22 mouse cellular contexts compared by ENCODE assay signal in genomic region chr9:116222000-116222399, GRCm38 (mm10). TPM values are rescaled to one million over a fixed set of nuclear protein-coding genes. Genes with fewer than 3 reads are reported as not detected.
A peak's percentile ranks its signal among the peaks of the same experiment; 100 is the strongest.
DNase-seq lines count a peak whose midpoint lies in the region; ATAC-seq and TF ChIP-seq lines count a peak whose summit lies in the region.
"Had no signal": no experiment of that assay in that cellular context is flagged by ENCODE, and none has a peak within 500 bp of the region (broad histone marks: within the 10 kb centered on the region; RNA-seq: fewer than 3 reads in every experiment).

No protein-coding gene starts in this region.

- H3K4me2 ChIP-seq in heart, postnatal 0 days (ENCODE audit: low read depth, low read length) = no peak overlapping the region
- H3K4me2 ChIP-seq in kidney, postnatal 0 days (ENCODE audit: low read length) = no peak overlapping the region
- no peak overlapping the region for H3K4me2 ChIP-seq in limb, embryonic 14.5 days (replicated peaks; ENCODE audit: low read depth, low read length, severe bottlenecking)
- H3K4me2 ChIP-seq in hindbrain, embryonic 13.5 days = no peak overlapping the region
- H3K4me2 ChIP-seq in intestine, embryonic 16.5 days (ENCODE audit: low read depth, low read length) = no peak overlapping the region
- H3K4me2 ChIP-seq: embryonic facial prominence, embryonic 15.5 days; heart, embryonic 15.5 days; hindbrain, embryonic 14.5 days; liver, embryonic 11.5 days; lung, embryonic 14.5 days; midbrain, embryonic 15.5 days had no signal

- H3K36me3 ChIP-seq in heart, postnatal 0 days (replicated peaks; ENCODE audit: control insufficient read depth, insufficient read depth, low read length) = no peaks in the 10 kb centered on the region
- H3K36me3 ChIP-seq in kidney, postnatal 0 days (ENCODE audit: insufficient read depth, low read length) = no peaks in the 10 kb centered on the region
- H3K36me3 ChIP-seq in limb, embryonic 14.5 days (ENCODE audit: control insufficient read depth, insufficient read depth, low read length) = no peaks in the 10 kb centered on the region
- no peaks in the 10 kb centered on the region for H3K36me3 ChIP-seq in hindbrain, embryonic 13.5 days
- no peaks in the 10 kb centered on the region for H3K36me3 ChIP-seq in intestine, embryonic 16.5 days (ENCODE audit: control insufficient read depth, insufficient read depth, low read length)
- H3K36me3 ChIP-seq: embryonic facial prominence, embryonic 15.5 days; heart, embryonic 15.5 days; midbrain, embryonic 15.5 days had no signal

- no peak overlapping the region for H3K9ac ChIP-seq in heart, postnatal 0 days (replicated peaks; ENCODE audit: low read depth, low read length)
- H3K9ac ChIP-seq in kidney, postnatal 0 days (ENCODE audit: low read depth, low read length) = no peak overlapping the region
- no peak overlapping the region for H3K9ac ChIP-seq in limb, embryonic 14.5 days (ENCODE audit: low read depth, low read length, severe bottlenecking)
- no peak overlapping the region for H3K9ac ChIP-seq in hindbrain, embryonic 13.5 days
- no peak overlapping the region for H3K9ac ChIP-seq in intestine, embryonic 16.5 days (ENCODE audit: low read depth, low read length)
- H3K9ac ChIP-seq: embryonic facial prominence, embryonic 15.5 days; heart, embryonic 15.5 days; hindbrain, embryonic 14.5 days; lung, embryonic 14.5 days; midbrain, embryonic 15.5 days had no signal

- no peak for TF ChIP-seq CTCF in heart, postnatal 0 days (IDR thresholded peaks at IDR 0.05; ENCODE audit: low read depth)
- no peak for TF ChIP-seq CTCF in embryonic fibroblast, embryonic 13.5 days (IDR thresholded peaks at IDR 0.05; ENCODE audit: borderline replicate concordance, insufficient read depth, low read length)
- no peak for TF ChIP-seq CTCF in kidney, postnatal 0 days (IDR thresholded peaks at IDR 0.05; ENCODE audit: low read depth)

- no peaks in the 10 kb centered on the region for H3K9me3 ChIP-seq in heart, postnatal 0 days (replicated peaks; ENCODE audit: control insufficient read depth, low read length)
- no peaks in the 10 kb centered on the region for H3K9me3 ChIP-seq in kidney, postnatal 0 days (replicated peaks; ENCODE audit: low read length)
- H3K9me3 ChIP-seq in limb, embryonic 14.5 days (ENCODE audit: control insufficient read depth, low read length) = no peaks in the 10 kb centered on the region
- no peaks in the 10 kb centered on the region for H3K9me3 ChIP-seq in hindbrain, embryonic 13.5 days
- no peaks in the 10 kb centered on the region for H3K9me3 ChIP-seq in intestine, embryonic 16.5 days (ENCODE audit: control insufficient read depth, low read length)
- H3K9me3 ChIP-seq: embryonic facial prominence, embryonic 15.5 days; heart, embryonic 15.5 days; midbrain, embryonic 15.5 days had no signal

- TF ChIP-seq EP300 in heart, postnatal 0 days (IDR thresholded peaks at IDR 0.05; ENCODE audit: low read depth) = no peak

- no peak overlapping the region for H3K4me3 ChIP-seq in heart, postnatal 0 days (ENCODE audit: low read depth, low read length)
- H3K4me3 ChIP-seq in embryonic fibroblast, embryonic 13.5 days (ENCODE audit: insufficient read depth, low read length) = no peak overlapping the region
- no peak overlapping the region for H3K4me3 ChIP-seq in kidney, postnatal 0 days (replicated peaks; ENCODE audit: low read depth, low read length)
- no peak overlapping the region for H3K4me3 ChIP-seq in limb, embryonic 14.5 days (replicated peaks; ENCODE audit: low read length)
- no peak overlapping the region for H3K4me3 ChIP-seq in hindbrain, embryonic 13.5 days
- H3K4me3 ChIP-seq in intestine, embryonic 16.5 days (ENCODE audit: low read length) = no peak overlapping the region
- H3K4me3 ChIP-seq: embryonic facial prominence, embryonic 15.5 days; heart, embryonic 15.5 days; midbrain, embryonic 15.5 days had no signal

- ATAC-seq in heart, postnatal 0 days (ENCODE audit: insufficient read depth, low read depth) = peak; percentile 68; the same call in 1 of the 2 replicates
- peak; percentile 87 for ATAC-seq in kidney, postnatal 0 days (replicated peaks; ENCODE audit: low FRiP score, low read depth)
- ATAC-seq in limb, embryonic 14.5 days (ENCODE audit: low FRiP score, low read depth) = peak; percentile 25; the same call in 1 of the 2 replicates
- no peak for ATAC-seq in hindbrain, embryonic 13.5 days (ENCODE audit: low FRiP score)
- no peak for ATAC-seq in intestine, embryonic 16.5 days
- ATAC-seq: activated CD4-positive, CD25-positive, alpha-beta regulatory T cell, adult 4 months; forebrain, embryonic 14.5 days; midbrain, embryonic 15.5 days had no signal

- no peak for TF ChIP-seq POLR2A in embryonic fibroblast, embryonic 13.5 days (IDR thresholded peaks at IDR 0.05; ENCODE audit: low read depth, low read length)
- TF ChIP-seq POLR2A in limb, embryonic 14.5 days (IDR thresholded peaks at IDR 0.05; ENCODE audit: borderline replicate concordance, extremely low read depth, insufficient read depth, insufficient read length) = no peak

- DNase-seq in heart, postnatal 0 days (ENCODE audit: low spot score) = no peak
- DNase-seq in heart, adult 8-10 months (ENCODE audit: low spot score) = no peak
- DNase-seq in kidney, postnatal 0 days (ENCODE audit: low spot score) = peak; percentile 47
- peak; percentile 56 for DNase-seq in limb, embryonic 14.5 days (ENCODE audit: low spot score)
- DNase-seq in right cerebral cortex, adult 18-20 months = no peak
- DNase-seq: cerebellum, postnatal 10 days; embryo, embryonic 11 days; gastrocnemius, postnatal 10 days; heart, adult 18-20 months; lung, embryonic 14.5 days; retina, postnatal 1 day; thymus, adult 18-20 months had no signal

- H3K27me3 ChIP-seq in heart, postnatal 0 days (ENCODE audit: control insufficient read depth, insufficient read depth, low read length) = no peaks in the 10 kb centered on the region
- no peaks in the 10 kb centered on the region for H3K27me3 ChIP-seq in kidney, postnatal 0 days (ENCODE audit: insufficient read depth, low read length)
- H3K27me3 ChIP-seq in limb, embryonic 14.5 days (ENCODE audit: control insufficient read depth, insufficient read depth, low read length) = no peaks in the 10 kb centered on the region
- H3K27me3 ChIP-seq in hindbrain, embryonic 13.5 days = no peaks in the 10 kb centered on the region
- no peaks in the 10 kb centered on the region for H3K27me3 ChIP-seq in intestine, embryonic 16.5 days (replicated peaks; ENCODE audit: control insufficient read depth, insufficient read depth, low read length)
- H3K27me3 ChIP-seq: embryonic facial prominence, embryonic 15.5 days; heart, embryonic 15.5 days; midbrain, embryonic 15.5 days had no signal

- WGBS in heart, postnatal 0 days = 54% methylated on average over 11 of the region's 11 CpGs
- WGBS in kidney, postnatal 0 days = 34% methylated on average over 11 of the region's 11 CpGs
- WGBS in limb, embryonic 14.5 days = 36% methylated on average over 11 of the region's 11 CpGs
- 77% methylated on average over 11 of the region's 11 CpGs for WGBS in hindbrain, embryonic 13.5 days
- 77% methylated on average over 11 of the region's 11 CpGs for WGBS in intestine, embryonic 16.5 days

- H3K27ac ChIP-seq in heart, postnatal 0 days (ENCODE audit: low read depth) = no peak overlapping the region
- peak overlapping the region; percentile 66 for H3K27ac ChIP-seq in embryonic fibroblast, embryonic 13.5 days (ENCODE audit: insufficient read depth, low read length)
- peak overlapping the region; percentile 66 for H3K27ac ChIP-seq in kidney, postnatal 0 days
- peak overlapping the region; percentile 55 for H3K27ac ChIP-seq in limb, embryonic 14.5 days (replicated peaks; ENCODE audit: low read depth, low read length)
- no peak overlapping the region for H3K27ac ChIP-seq in hindbrain, embryonic 13.5 days
- no peak overlapping the region for H3K27ac ChIP-seq in intestine, embryonic 16.5 days (ENCODE audit: low read length)
- H3K27ac ChIP-seq: embryonic facial prominence, embryonic 15.5 days; heart, embryonic 15.5 days; hindbrain, embryonic 14.5 days; midbrain, embryonic 15.5 days had no signal

- no peaks in the 10 kb centered on the region for H3K4me1 ChIP-seq in heart, postnatal 0 days (ENCODE audit: control insufficient read depth, insufficient read depth)
- peaks cover 12% of the 10 kb centered on the region for H3K4me1 ChIP-seq in embryonic fibroblast, embryonic 13.5 days (ENCODE audit: control insufficient read depth, insufficient read depth, low read length)
- peaks cover 11% of the 10 kb centered on the region; the same call in 1 of the 2 replicates for H3K4me1 ChIP-seq in kidney, postnatal 0 days (replicated peaks; ENCODE audit: insufficient read depth, low read length)
- H3K4me1 ChIP-seq in limb, embryonic 14.5 days (ENCODE audit: control insufficient read depth, insufficient read depth, low read length) = peaks cover 34% of the 10 kb centered on the region
- H3K4me1 ChIP-seq in hindbrain, embryonic 13.5 days (replicated peaks) = 0 out of 2 replicates have a peak, but pooled peaks cover 15% of the 10 kb centered on the region
- no peaks in the 10 kb centered on the region for H3K4me1 ChIP-seq in intestine, embryonic 16.5 days (ENCODE audit: control insufficient read depth, insufficient read depth, low read length)
- H3K4me1 ChIP-seq: midbrain, embryonic 15.5 days had no signal

RNA-seq across cellular contexts. Expression of gene Tgfbr2, which starts 46.8 kb away (rescaled TPM):
- total RNA-seq in heart, postnatal 0 days (2014; rRNA removed; ENCODE audit: low replicate concordance) = 70.8 and 81.4 TPM in 2 replicates
- polyA plus RNA-seq in heart, postnatal 0 days (2015; fragmentation: Nextera tagmentation; extraction: Ambion mirVana) = 15.1 and 16.0 TPM in 2 replicates
- total RNA-seq in heart, adult 8-10 months (2022) = 10 to 100 TPM; 33.5 to 39.3 (median 35.0) TPM
- polyA plus RNA-seq in embryonic fibroblast, embryonic 13.5 days (2011; ENCODE audit: insufficient read length, low read depth, missing spikeins) = 91.6 and 117 TPM in 2 replicates
- polyA plus RNA-seq in kidney, postnatal 0 days (2015; fragmentation: Nextera tagmentation; extraction: Ambion mirVana) = 31.0 and 31.2 TPM in 2 replicates
- 58.8 and 73.8 TPM in 2 replicates for polyA plus RNA-seq in limb, embryonic 14.5 days (2012; rRNA removed)
- 67.2 and 71.5 TPM in 2 replicates for polyA plus RNA-seq in limb, embryonic 14.5 days (2014; fragmentation: Nextera tagmentation; extraction: Ambion mirVana)
- 8.9 and 9.0 TPM in 2 replicates for polyA plus RNA-seq in hindbrain, embryonic 13.5 days (2015; fragmentation: Nextera tagmentation; extraction: Ambion mirVana)
- 23.6 and 26.9 TPM in 2 replicates for polyA plus RNA-seq in intestine, embryonic 16.5 days (2015; fragmentation: Nextera tagmentation; extraction: Ambion mirVana)

Comparison
In these comparisons a context has a peak if more than half of its experiments do, and no peak if none do; other contexts are left out.
1. ATAC-seq: peak in heart, postnatal 0 days (single experiment), kidney, postnatal 0 days (single experiment) and limb, embryonic 14.5 days (single experiment); none in hindbrain, embryonic 13.5 days (single experiment) and intestine, embryonic 16.5 days (single experiment).
2. DNase-seq: peak in kidney, postnatal 0 days (single experiment) and limb, embryonic 14.5 days (single experiment); none in heart, postnatal 0 days (single experiment), heart, adult 8-10 months (single experiment) and right cerebral cortex, adult 18-20 months (single experiment).
3. H3K27ac ChIP-seq: peak in embryonic fibroblast, embryonic 13.5 days (single experiment), kidney, postnatal 0 days (single experiment) and limb, embryonic 14.5 days (single experiment); none in heart, postnatal 0 days (single experiment), hindbrain, embryonic 13.5 days (single experiment) and intestine, embryonic 16.5 days (single experiment).